Mouse (Mus musculus) embryonic facial prominence, embryonic 14.5 days (tissue): ENCODE results near the gene Ppp2r3a. TPM values are rescaled to one million over a fixed set of nuclear protein-coding genes. Genes with fewer than 3 reads are reported as not detected.

Experiments
- ATAC-seq: fragments of 200-750 bp; cut with Nextera tagmentation; 2 replicates; pipeline ENCODE4 v1.8.0; 2017; ENCODE audit warnings: low read depth, moderate number of reproducible peaks, moderate TSS enrichment
- DNase-seq: peaks from one replicate; pipeline ENCODE4 v3.0.0-alpha.2; 2015; ENCODE audit warnings: low spot score
- H3K27ac ChIP-seq: fragments of 300-500 bp; sonication (generic); replicated peaks from 2 replicates; pipeline ENCODE4 v1.5.1; 2014; ENCODE audit warnings: low read depth, mild to moderate bottlenecking, low read length, moderate library complexity
- H3K27me3 ChIP-seq: fragments of 300-500 bp; sonication (generic); replicated peaks from 2 replicates; pipeline ENCODE4 v1.6.1; 2014; ENCODE audit warnings: low read length; ENCODE audit not compliant: control insufficient read depth, insufficient read depth
- H3K36me3 ChIP-seq: fragments of 300-500 bp; sonication (generic); 2 replicates; pipeline ENCODE4 v1.6.1; 2014; ENCODE audit warnings: low read length, mixed read lengths; ENCODE audit not compliant: control insufficient read depth, insufficient read depth
- H3K4me1 ChIP-seq: fragments of 300-500 bp; sonication (generic); 2 replicates; pipeline ENCODE4 v1.6.1; 2014; ENCODE audit warnings: antibody characterized with exemption, low read length; ENCODE audit not compliant: control insufficient read depth, insufficient read depth
- H3K4me2 ChIP-seq: fragments of 300-500 bp; sonication (generic); 2 replicates; pipeline ENCODE4 v1.6.1; 2014; ENCODE audit warnings: low read depth, mild to moderate bottlenecking, low read length, moderate library complexity, mixed read lengths
- H3K4me3 ChIP-seq: fragments of 300-500 bp; sonication (generic); 2 replicates; pipeline ENCODE4 v1.5.1; 2014; ENCODE audit warnings: low read depth, mild to moderate bottlenecking, low read length
- H3K9ac ChIP-seq: fragments of 300-500 bp; sonication (generic); 2 replicates; pipeline ENCODE4 v1.6.1; 2014; ENCODE audit warnings: low read depth, mild to moderate bottlenecking, low read length, moderate library complexity, mixed read lengths
- H3K9me3 ChIP-seq: fragments of 300-500 bp; sonication (generic); 2 replicates; pipeline ENCODE4 v1.6.1; 2016; ENCODE audit warnings: low read length; ENCODE audit not compliant: control insufficient read depth
- WGBS: fragments of 180-500 bp; shearing (Covaris S2); extraction: QIAGEN DNeasy Blood & Tissue Kit; methylation state at CpG from one replicate; pipeline ENCODE4 v1.1.7; 2014; 5-methylcytosine and 5-hydroxymethylcytosine counted together
- polyA plus RNA-seq: library from polyadenylated mRNA; unstranded; fragments of >200 nt; fragmentation: Nextera tagmentation; extraction: Ambion mirVana; gene quantifications from 2 replicates; pipeline ENCODE4 v1.2.1, GENCODE M21; 2014

Gene Ppp2r3a
- polyA plus RNA-seq, 1 experiment from 2014 or later: 29.8 TPM

- Histone ChIP-seq H3K27me3 (no peaks in the 10 kb centered on the region), H3K4me3 (no peak overlapping the region), H3K4me1 (no peaks in the 10 kb centered on the region), H3K36me3 (peaks cover 56% of the 10 kb centered on the region), H3K4me2 (no peak overlapping the region), H3K9me3 (no peaks in the 10 kb centered on the region), H3K27ac (no peak overlapping the region), H3K9ac (no peak overlapping the region)
- WGBS: 69% methylated on average over 11 of the region's 11 CpGs
- peak; percentile 32 for DNase-seq
- no peak for ATAC-seq
Measured at GRCm38 (mm10) chr9:101104931-101105330, 146.7 kb downstream of the Ppp2r3a start.

- no peak overlapping the region for H3K27ac ChIP-seq
- H3K9me3 ChIP-seq: peaks cover 4% of the 10 kb centered on the region; the same call in 1 of the 2 replicates
- H3K4me3 ChIP-seq: no peak overlapping the region
- 95% methylated on average over 3 of the region's 3 CpGs for WGBS
- H3K4me1 ChIP-seq: no peaks in the 10 kb centered on the region
- peaks cover 52% of the 10 kb centered on the region for H3K36me3 ChIP-seq
- H3K9ac ChIP-seq: no peak overlapping the region
- H3K4me2 ChIP-seq: no peak overlapping the region
- H3K27me3 ChIP-seq: no peaks in the 10 kb centered on the region
- DNase-seq (no peak), ATAC-seq (no peak)
Measured at GRCm38 (mm10) chr9:101102288-101102687, 149.3 kb downstream of the Ppp2r3a start.

- DNase-seq (no peak), ATAC-seq (no peak)
- Histone ChIP-seq H3K9ac (no peak overlapping the region), H3K36me3 (peaks cover 50% of the 10 kb centered on the region), H3K9me3 (peaks cover 8% of the 10 kb centered on the region; the same call in 1 of the 2 replicates), H3K4me1 (no peaks in the 10 kb centered on the region), H3K4me2 (no peak overlapping the region), H3K27ac (no peak overlapping the region), H3K27me3 (no peaks in the 10 kb centered on the region), H3K4me3 (no peak overlapping the region)
- WGBS: 95% methylated on average over 8 of the region's 8 CpGs
Measured at GRCm38 (mm10) chr9:101101547-101101946, 150.0 kb downstream of the Ppp2r3a start.

- Histone ChIP-seq H3K27ac (no peak overlapping the region), H3K4me2 (no peak overlapping the region), H3K4me1 (no peaks in the 10 kb centered on the region), H3K9me3 (peaks cover 8% of the 10 kb centered on the region; the same call in 1 of the 2 replicates), H3K27me3 (no peaks in the 10 kb centered on the region), H3K4me3 (no peak overlapping the region), H3K36me3 (peaks cover 40% of the 10 kb centered on the region), H3K9ac (no peak overlapping the region)
- no peak for DNase-seq
- no peak for ATAC-seq
- WGBS: 92% methylated on average over 3 of the region's 3 CpGs
Measured at GRCm38 (mm10) chr9:101100163-101100562, 151.4 kb downstream of the Ppp2r3a start.

- ATAC-seq (no peak), DNase-seq (no peak)
- WGBS: 86% methylated on average over 6 of the region's 6 CpGs
- H3K4me1 ChIP-seq: no peaks in the 10 kb centered on the region
- peaks cover 34% of the 10 kb centered on the region for H3K36me3 ChIP-seq
- H3K4me2 ChIP-seq: no peak overlapping the region
- peaks cover 8% of the 10 kb centered on the region; the same call in 1 of the 2 replicates for H3K9me3 ChIP-seq
- H3K27me3 ChIP-seq: no peaks in the 10 kb centered on the region
- H3K4me3 ChIP-seq: no peak overlapping the region
- no peak overlapping the region for H3K27ac ChIP-seq
- H3K9ac ChIP-seq: no peak overlapping the region
Measured at GRCm38 (mm10) chr9:101099445-101099844, 152.2 kb downstream of the Ppp2r3a start.

GRCm38 (mm10) chr9:101097542-101097941 lies 154.1 kb downstream of the Ppp2r3a start:
- peaks cover 29% of the 10 kb centered on the region for H3K36me3 ChIP-seq
- H3K9ac ChIP-seq: no peak overlapping the region
- H3K4me3 ChIP-seq: no peak overlapping the region
- no peak for DNase-seq
- no peak overlapping the region for H3K4me2 ChIP-seq
- 90% methylated on average over 1 of the region's 1 CpGs for WGBS
- no peak overlapping the region for H3K27ac ChIP-seq
- H3K9me3 ChIP-seq: peaks cover 8% of the 10 kb centered on the region; the same call in 1 of the 2 replicates
- no peak; the same call in 1 of the 2 replicates for ATAC-seq
- H3K4me1 ChIP-seq: no peaks in the 10 kb centered on the region
- H3K27me3 ChIP-seq: no peaks in the 10 kb centered on the region

- Histone ChIP-seq H3K9me3 (peaks cover 11% of the 10 kb centered on the region; the same call in 1 of the 2 replicates), H3K27ac (no peak overlapping the region), H3K9ac (no peak overlapping the region), H3K27me3 (no peaks in the 10 kb centered on the region), H3K4me1 (no peaks in the 10 kb centered on the region), H3K4me3 (no peak overlapping the region), H3K4me2 (no peak overlapping the region), H3K36me3 (peaks cover 22% of the 10 kb centered on the region)
- ATAC-seq: no peak
- DNase-seq: no peak
- 94% methylated on average over 3 of the region's 3 CpGs for WGBS
Measured at GRCm38 (mm10) chr9:101096461-101096860, 155.1 kb downstream of the Ppp2r3a start.

- ATAC-seq (no peak), DNase-seq (no peak)
- no peak overlapping the region for H3K4me2 ChIP-seq
- H3K9me3 ChIP-seq: peaks cover 11% of the 10 kb centered on the region; the same call in 1 of the 2 replicates
- H3K4me1 ChIP-seq: no peaks in the 10 kb centered on the region
- 97% methylated on average over 4 of the region's 4 CpGs for WGBS
- H3K27me3 ChIP-seq: no peaks in the 10 kb centered on the region
- no peak overlapping the region for H3K4me3 ChIP-seq
- H3K36me3 ChIP-seq: peaks cover 12% of the 10 kb centered on the region; the same call in 1 of the 2 replicates
- no peak overlapping the region for H3K9ac ChIP-seq
- H3K27ac ChIP-seq: no peak overlapping the region
Measured at GRCm38 (mm10) chr9:101095425-101095824, 156.2 kb downstream of the Ppp2r3a start.

GRCm38 (mm10) chr9:101083728-101084127 lies 167.9 kb downstream of the Ppp2r3a start:
- Histone ChIP-seq H3K27me3 (no peaks in the 10 kb centered on the region), H3K4me2 (no peak overlapping the region), H3K9ac (no peak overlapping the region), H3K4me3 (no peak overlapping the region), H3K36me3 (no peaks in the 10 kb centered on the region), H3K9me3 (peaks cover 5% of the 10 kb centered on the region; the same call in 1 of the 2 replicates), H3K4me1 (peaks cover 8% of the 10 kb centered on the region), H3K27ac (no peak overlapping the region)
- no peak for DNase-seq
- 94% methylated on average over 3 of the region's 3 CpGs for WGBS
- ATAC-seq: no peak
